ENCODE assay signal across 15 mouse cellular contexts in genomic region chr16:90619565-90620311, GRCm38 (mm10).
DNase-seq lines count a peak whose midpoint lies in the region; ATAC-seq and TF ChIP-seq lines count a peak whose summit lies in the region.
"Had no signal": no experiment of that assay in that cellular context is flagged by ENCODE, and none has a peak within 500 bp of the region (broad histone marks: within the 10 kb centered on the region; RNA-seq: fewer than 3 reads in every experiment).

No protein-coding gene starts in this region.

- no peak overlapping the region for H3K9ac ChIP-seq in intestine, embryonic 14.5 days (ENCODE audit: low read length)
- H3K9ac ChIP-seq in intestine, postnatal 0 days (ENCODE audit: low read depth, low read length) = no peak overlapping the region
- no peak overlapping the region for H3K9ac ChIP-seq in forebrain, embryonic 14.5 days (ENCODE audit: low read length)
- H3K9ac ChIP-seq: heart, embryonic 15.5 days; limb, embryonic 15.5 days had no signal

- peak overlapping the region; percentile 59 for H3K27ac ChIP-seq in intestine, embryonic 14.5 days (ENCODE audit: low read depth)
- H3K27ac ChIP-seq in intestine, postnatal 0 days (ENCODE audit: low read depth, low read length) = no peak overlapping the region
- H3K27ac ChIP-seq in kidney, adult 2 months (ENCODE audit: insufficient read depth, low read depth, low read length) = no peak overlapping the region
- no peak overlapping the region for H3K27ac ChIP-seq in hindbrain, embryonic 10.5 days
- H3K27ac ChIP-seq in forebrain, embryonic 14.5 days (ENCODE audit: low read depth, low read length) = no peak overlapping the region
- H3K27ac ChIP-seq: forebrain, embryonic 10.5 days; heart, embryonic 15.5 days; limb, embryonic 15.5 days had no signal

- H3K4me1 ChIP-seq in intestine, embryonic 14.5 days (replicated peaks; ENCODE audit: control insufficient read depth, insufficient read depth, low read length) = peaks cover 19% of the 10 kb centered on the region
- no peaks in the 10 kb centered on the region for H3K4me1 ChIP-seq in intestine, postnatal 0 days (replicated peaks; ENCODE audit: control insufficient read depth, insufficient read depth, low read length)
- 0 out of 2 replicates have a peak, but pooled peaks cover 2% of the 10 kb centered on the region for H3K4me1 ChIP-seq in kidney, adult 2 months (ENCODE audit: control insufficient read depth, insufficient read depth, low read length)
- peaks cover 24% of the 10 kb centered on the region for H3K4me1 ChIP-seq in hindbrain, embryonic 10.5 days (replicated peaks)
- H3K4me1 ChIP-seq in forebrain, embryonic 14.5 days (ENCODE audit: control insufficient read depth, insufficient read depth, low read length) = peaks cover 27% of the 10 kb centered on the region

- ATAC-seq in intestine, embryonic 14.5 days (replicated peaks; ENCODE audit: low FRiP score, low TSS enrichment, low read depth) = no peak
- no peak for ATAC-seq in intestine, postnatal 0 days
- no peak for ATAC-seq in frontal cortex, adult (ENCODE audit: low TSS enrichment)
- ATAC-seq in forebrain, embryonic 14.5 days = no peak
- ATAC-seq: hindbrain, embryonic 16.5 days had no signal

- no peaks in the 10 kb centered on the region for H3K36me3 ChIP-seq in intestine, embryonic 14.5 days (ENCODE audit: control insufficient read depth, insufficient read depth, low read length)
- H3K36me3 ChIP-seq in intestine, postnatal 0 days (ENCODE audit: control insufficient read depth, insufficient read depth) = no peaks in the 10 kb centered on the region
- no peaks in the 10 kb centered on the region for H3K36me3 ChIP-seq in kidney, adult 2 months (ENCODE audit: control insufficient read depth, insufficient read depth, low read length)
- no peaks in the 10 kb centered on the region for H3K36me3 ChIP-seq in hindbrain, embryonic 10.5 days
- no peaks in the 10 kb centered on the region for H3K36me3 ChIP-seq in forebrain, embryonic 14.5 days (ENCODE audit: control insufficient read depth, insufficient read depth, low read length)
- H3K36me3 ChIP-seq: forebrain, embryonic 10.5 days; G1E; heart, embryonic 15.5 days; limb, embryonic 15.5 days had no signal

- no peak overlapping the region for H3K4me2 ChIP-seq in intestine, embryonic 14.5 days (ENCODE audit: low read length)
- no peak overlapping the region for H3K4me2 ChIP-seq in intestine, postnatal 0 days (replicated peaks; ENCODE audit: low read depth)
- H3K4me2 ChIP-seq in forebrain, embryonic 14.5 days (ENCODE audit: low read length) = no peak overlapping the region
- H3K4me2 ChIP-seq: heart, embryonic 15.5 days; limb, embryonic 15.5 days had no signal

- no peak for TF ChIP-seq POLR2A in kidney, adult 2 months (IDR thresholded peaks at IDR 0.05; ENCODE audit: low read depth, low read length)

- 41% methylated on average over 13 of the region's 13 CpGs for WGBS in intestine, embryonic 14.5 days
- WGBS in intestine, postnatal 0 days = 47% methylated on average over 13 of the region's 13 CpGs
- WGBS in kidney, adult 2 months = 37% methylated on average over 13 of the region's 13 CpGs
- WGBS in hindbrain, embryonic 10.5 days = 80% methylated on average over 13 of the region's 13 CpGs
- 89% methylated on average over 13 of the region's 13 CpGs for WGBS in forebrain, embryonic 14.5 days

- no peaks in the 10 kb centered on the region for H3K9me3 ChIP-seq in intestine, embryonic 14.5 days (ENCODE audit: control insufficient read depth, low read length)
- H3K9me3 ChIP-seq in intestine, postnatal 0 days (ENCODE audit: control insufficient read depth) = no peaks in the 10 kb centered on the region
- H3K9me3 ChIP-seq in hindbrain, embryonic 10.5 days = no peaks in the 10 kb centered on the region
- H3K9me3 ChIP-seq in forebrain, embryonic 14.5 days (replicated peaks; ENCODE audit: control insufficient read depth, low read length) = no peaks in the 10 kb centered on the region
- H3K9me3 ChIP-seq: forebrain, embryonic 10.5 days; heart, embryonic 15.5 days; limb, embryonic 15.5 days had no signal

- no peak for TF ChIP-seq CTCF in intestine, postnatal 0 days (IDR thresholded peaks at IDR 0.05; ENCODE audit: low read depth)
- TF ChIP-seq CTCF in kidney, adult 2 months (conservative IDR thresholded peaks at IDR 0.05; ENCODE audit: insufficient read depth, insufficient read length, low read depth, low read length) = no peak

- H3K27me3 ChIP-seq in intestine, embryonic 14.5 days (replicated peaks; ENCODE audit: control insufficient read depth, insufficient read depth, low read length) = no peaks in the 10 kb centered on the region
- H3K27me3 ChIP-seq in intestine, postnatal 0 days (replicated peaks; ENCODE audit: control insufficient read depth, insufficient read depth, low read length) = no peaks in the 10 kb centered on the region
- no peaks in the 10 kb centered on the region for H3K27me3 ChIP-seq in kidney, adult 2 months (replicated peaks; ENCODE audit: control insufficient read depth, insufficient read depth, low read length)
- H3K27me3 ChIP-seq in hindbrain, embryonic 10.5 days (ENCODE audit: insufficient read depth, poor library complexity, severe bottlenecking) = no peaks in the 10 kb centered on the region
- H3K27me3 ChIP-seq in forebrain, embryonic 14.5 days (replicated peaks; ENCODE audit: control insufficient read depth, insufficient read depth, low read length) = no peaks in the 10 kb centered on the region
- H3K27me3 ChIP-seq: heart, embryonic 15.5 days; limb, embryonic 15.5 days had no signal

- DNase-seq in intestine, embryonic 14.5 days (ENCODE audit: low spot score) = no peak
- DNase-seq in kidney, adult 2 months = peak; percentile 49
- DNase-seq in kidney, postnatal 4 days = peak; percentile 48 to 62
- DNase-seq in lung, postnatal 36 days = peak; percentile 66
- no peak for DNase-seq in hindbrain, embryonic 10.5 days (ENCODE audit: low spot score)
- DNase-seq in forebrain, embryonic 14.5 days (ENCODE audit: low spot score) = no peak
- DNase-seq: cerebellum, adult 11-12 months; thymus, postnatal 4 days had no signal

- no peak overlapping the region for H3K4me3 ChIP-seq in intestine, embryonic 14.5 days (ENCODE audit: low read depth, low read length)
- H3K4me3 ChIP-seq in intestine, postnatal 0 days (ENCODE audit: low read depth, low read length) = no peak overlapping the region
- no peak overlapping the region for H3K4me3 ChIP-seq in kidney, adult 2 months (ENCODE audit: insufficient read depth, low read depth, low read length)
- no peak overlapping the region for H3K4me3 ChIP-seq in hindbrain, embryonic 10.5 days
- no peak overlapping the region for H3K4me3 ChIP-seq in forebrain, embryonic 14.5 days (ENCODE audit: low read depth, low read length)
- H3K4me3 ChIP-seq: forebrain, embryonic 10.5 days; heart, embryonic 15.5 days; limb, embryonic 15.5 days had no signal

Comparison
In these comparisons a context has a peak if more than half of its experiments do, and no peak if none do; other contexts are left out.
1. DNase-seq: peak in kidney, adult 2 months (single experiment), kidney, postnatal 4 days (2 of 2) and lung, postnatal 36 days (single experiment); none in intestine, embryonic 14.5 days (single experiment), hindbrain, embryonic 10.5 days (single experiment) and forebrain, embryonic 14.5 days (single experiment).